Mouse (Mus musculus): ENCODE results near the gene Ccn1. TPM values are rescaled to one million over a fixed set of nuclear protein-coding genes. Genes with fewer than 3 reads are reported as not detected.

Gene Ccn1
- polyA plus RNA-seq, 1 experiment from 2014 or later, result 11.3 TPM

- 0 out of 2 replicates have a peak, but pooled peaks have one; percentile 27 for ATAC-seq (ENCODE audit: low read depth)
- H3K9me3 ChIP-seq, result no peaks in the 10 kb centered on the region
- no peaks in the 10 kb centered on the region for H3K36me3 ChIP-seq
- H3K27me3 ChIP-seq, result no peaks in the 10 kb centered on the region
- no peak overlapping the region for H3K27ac ChIP-seq (replicated peaks)
- H3K4me3 ChIP-seq, result no peak overlapping the region
- H3K4me1 ChIP-seq (replicated peaks), result peaks cover 10% of the 10 kb centered on the region; the same call in 1 of the 2 replicates
- 58% methylated on average over 5 of the region's 5 CpGs for WGBS
- H3K4me2 ChIP-seq, result no peak overlapping the region
- no peak overlapping the region for H3K9ac ChIP-seq
These were observed 21.1 kb downstream of the Ccn1 start for GRCm38 (mm10) chr3:145628643-145629042.

GRCm38 (mm10) chr3:145627830-145628229 is 22.0 kb downstream of the Ccn1 start:
- no peak for ATAC-seq (ENCODE audit: low read depth)
- H3K36me3 ChIP-seq, result no peaks in the 10 kb centered on the region
- H3K27me3 ChIP-seq, result no peaks in the 10 kb centered on the region
- peaks cover 16% of the 10 kb centered on the region; the same call in 1 of the 2 replicates for H3K4me1 ChIP-seq (replicated peaks)
- H3K4me3 ChIP-seq, result no peak overlapping the region
- no peak overlapping the region for H3K27ac ChIP-seq (replicated peaks)
- H3K9me3 ChIP-seq, result no peaks in the 10 kb centered on the region
- no peak overlapping the region for H3K4me2 ChIP-seq
- no peak overlapping the region for H3K9ac ChIP-seq
- 74% methylated on average over 3 of the region's 3 CpGs for WGBS

- H3K4me1 ChIP-seq (replicated peaks), result peaks cover 16% of the 10 kb centered on the region; the same call in 1 of the 2 replicates
- no peak overlapping the region for H3K4me2 ChIP-seq
- H3K4me3 ChIP-seq, result no peak overlapping the region
- 94% methylated on average over 1 of the region's 1 CpGs for WGBS
- no peaks in the 10 kb centered on the region for H3K36me3 ChIP-seq
- no peak overlapping the region for H3K9ac ChIP-seq
- no peaks in the 10 kb centered on the region for H3K9me3 ChIP-seq
- ATAC-seq (ENCODE audit: low read depth), result no peak
- H3K27me3 ChIP-seq, result no peaks in the 10 kb centered on the region
- H3K27ac ChIP-seq (replicated peaks), result no peak overlapping the region
These were observed 23.7 kb downstream of the Ccn1 start for GRCm38 (mm10) chr3:145626063-145626462.

GRCm38 (mm10) chr3:145625546-145625945 is 24.2 kb downstream of the Ccn1 start:
- no peak for ATAC-seq (ENCODE audit: low read depth)
- H3K36me3 ChIP-seq, result no peaks in the 10 kb centered on the region
- H3K4me2 ChIP-seq, result no peak overlapping the region
- H3K4me3 ChIP-seq, result no peak overlapping the region
- H3K27me3 ChIP-seq, result no peaks in the 10 kb centered on the region
- no peak overlapping the region for H3K27ac ChIP-seq (replicated peaks)
- H3K9me3 ChIP-seq, result no peaks in the 10 kb centered on the region
- peaks cover 16% of the 10 kb centered on the region; the same call in 1 of the 2 replicates for H3K4me1 ChIP-seq (replicated peaks)
- WGBS, result 82% methylated on average over 9 of the region's 9 CpGs
- no peak overlapping the region for H3K9ac ChIP-seq

GRCm38 (mm10) chr3:145624786-145625185 is 25.0 kb downstream of the Ccn1 start:
- ATAC-seq (ENCODE audit: low read depth), result no peak
- Histone ChIP-seq H3K4me3 (no peak overlapping the region), H3K36me3 (no peaks in the 10 kb centered on the region), H3K9ac (no peak overlapping the region), H3K27ac (replicated peaks) (no peak overlapping the region), H3K9me3 (no peaks in the 10 kb centered on the region), H3K27me3 (no peaks in the 10 kb centered on the region), H3K4me2 (no peak overlapping the region), H3K4me1 (replicated peaks) (peaks cover 16% of the 10 kb centered on the region; the same call in 1 of the 2 replicates)
- WGBS, result 78% methylated on average over 4 of the region's 4 CpGs

GRCm38 (mm10) chr3:145623047-145623446 is 26.7 kb downstream of the Ccn1 start:
- H3K36me3 ChIP-seq, result no peaks in the 10 kb centered on the region
- H3K9ac ChIP-seq, result no peak overlapping the region
- ATAC-seq (ENCODE audit: low read depth), result peak; percentile 55; the same call in 1 of the 2 replicates
- peaks cover 11% of the 10 kb centered on the region; the same call in 1 of the 2 replicates for H3K4me1 ChIP-seq (replicated peaks)
- no peak overlapping the region for H3K4me3 ChIP-seq
- no peaks in the 10 kb centered on the region for H3K27me3 ChIP-seq
- no peaks in the 10 kb centered on the region for H3K9me3 ChIP-seq
- no peak overlapping the region for H3K27ac ChIP-seq (replicated peaks)
- 45% methylated on average over 12 of the region's 12 CpGs for WGBS
- H3K4me2 ChIP-seq, result no peak overlapping the region

GRCm38 (mm10) chr3:145621209-145621608 is 28.6 kb downstream of the Ccn1 start:
- Histone ChIP-seq H3K9ac (no peak overlapping the region), H3K27me3 (no peaks in the 10 kb centered on the region), H3K9me3 (no peaks in the 10 kb centered on the region), H3K4me1 (replicated peaks) (peaks cover 6% of the 10 kb centered on the region; the same call in 1 of the 2 replicates), H3K4me2 (no peak overlapping the region), H3K27ac (replicated peaks) (no peak overlapping the region), H3K4me3 (no peak overlapping the region), H3K36me3 (no peaks in the 10 kb centered on the region)
- WGBS, result 92% methylated on average over 4 of the region's 4 CpGs
- no peak for ATAC-seq (ENCODE audit: low read depth)

- H3K27ac ChIP-seq (replicated peaks), result no peak overlapping the region
- 92% methylated on average over 17 of the region's 17 CpGs for WGBS
- H3K9ac ChIP-seq, result no peak overlapping the region
- H3K4me2 ChIP-seq, result no peak overlapping the region
- H3K9me3 ChIP-seq, result no peaks in the 10 kb centered on the region
- H3K4me3 ChIP-seq, result no peak overlapping the region
- no peaks in the 10 kb centered on the region for H3K36me3 ChIP-seq
- no peaks in the 10 kb centered on the region for H3K27me3 ChIP-seq
- ATAC-seq (ENCODE audit: low read depth), result no peak
- peaks cover 14% of the 10 kb centered on the region for H3K4me1 ChIP-seq (replicated peaks)
These were observed 30.0 kb downstream of the Ccn1 start for GRCm38 (mm10) chr3:145619621-145620365.

GRCm38 (mm10) chr3:145618299-145618698 is 31.5 kb downstream of the Ccn1 start:
- Histone ChIP-seq H3K9ac (no peak overlapping the region), H3K27ac (replicated peaks) (no peak overlapping the region), H3K4me3 (no peak overlapping the region), H3K36me3 (no peaks in the 10 kb centered on the region), H3K4me1 (replicated peaks) (peaks cover 28% of the 10 kb centered on the region), H3K27me3 (no peaks in the 10 kb centered on the region), H3K9me3 (no peaks in the 10 kb centered on the region), H3K4me2 (no peak overlapping the region)
- 73% methylated on average over 9 of the region's 9 CpGs for WGBS
- ATAC-seq (ENCODE audit: low read depth), result no peak

GRCm38 (mm10) chr3:145614362-145615115 is 35.2 kb downstream of the Ccn1 start:
- WGBS, result 18% methylated on average over 17 of the region's 17 CpGs
- peak; percentile 43 for ATAC-seq (ENCODE audit: low read depth)
- H3K9me3 ChIP-seq, result no peaks in the 10 kb centered on the region
- no peaks in the 10 kb centered on the region for H3K27me3 ChIP-seq
- no peaks in the 10 kb centered on the region for H3K36me3 ChIP-seq
- peaks cover 23% of the 10 kb centered on the region for H3K4me1 ChIP-seq (replicated peaks)
- H3K9ac ChIP-seq, result peak overlapping the region; percentile 12; the same call in 1 of the 2 replicates
- H3K4me3 ChIP-seq, result no peak overlapping the region
- peak overlapping the region; percentile 65 for H3K27ac ChIP-seq (replicated peaks)
- H3K4me2 ChIP-seq, result peak overlapping the region; percentile 32

GRCm38 (mm10) chr3:145613234-145613633 is 36.5 kb downstream of the Ccn1 start:
- H3K9me3 ChIP-seq, result no peaks in the 10 kb centered on the region
- no peak overlapping the region for H3K4me3 ChIP-seq
- H3K4me1 ChIP-seq (replicated peaks), result peaks cover 23% of the 10 kb centered on the region
- no peaks in the 10 kb centered on the region for H3K27me3 ChIP-seq
- WGBS, result 87% methylated on average over 4 of the region's 4 CpGs
- H3K27ac ChIP-seq (replicated peaks), result no peak overlapping the region
- no peaks in the 10 kb centered on the region for H3K36me3 ChIP-seq
- H3K4me2 ChIP-seq, result no peak overlapping the region
- ATAC-seq (ENCODE audit: low read depth), result peak; percentile 23; the same call in 1 of the 2 replicates
- H3K9ac ChIP-seq, result no peak overlapping the region

- H3K4me2 ChIP-seq, result no peak overlapping the region
- H3K9ac ChIP-seq, result no peak overlapping the region
- H3K4me1 ChIP-seq (replicated peaks), result peaks cover 23% of the 10 kb centered on the region
- H3K4me3 ChIP-seq, result no peak overlapping the region
- 26% methylated on average over 4 of the region's 4 CpGs for WGBS
- no peak overlapping the region for H3K27ac ChIP-seq (replicated peaks)
- no peak for ATAC-seq (ENCODE audit: low read depth)
- no peaks in the 10 kb centered on the region for H3K9me3 ChIP-seq
- H3K36me3 ChIP-seq, result 0 out of 2 replicates have a peak, but pooled peaks cover under 1% of the 10 kb centered on the region
- no peaks in the 10 kb centered on the region for H3K27me3 ChIP-seq
These were observed 37.1 kb downstream of the Ccn1 start for GRCm38 (mm10) chr3:145612662-145613061.
